Mouse (Mus musculus) lung, postnatal 0 days (tissue): ENCODE data around the gene Ifrd2.

ENCODE experiments used
- CTCF ChIP-seq: IDR thresholded peaks from 2 replicates; pipeline ENCODE4 v1.5.1; 2016; ENCODE audit warnings: antibody characterized with exemption, mild to moderate bottlenecking
- EP300 ChIP-seq: IDR thresholded peaks from 2 replicates; pipeline ENCODE4 v1.6.1; 2016; ENCODE audit warnings: antibody characterized with exemption, mild to moderate bottlenecking, control low read depth

GRCm38 (mm10) chr9:107579023-107579900, 8.2 kb upstream of the Ifrd2 start:
- TF ChIP-seq CTCF (no peak), EP300 (no peak)
